Mouse (Mus musculus): ENCODE measurements around the gene Triobp. TPM values are rescaled to one million over a fixed set of nuclear protein-coding genes. Genes with fewer than 3 reads are reported as not detected.

The Triobp gene
- polyA plus RNA-seq, 1 experiment from 2014 or later = 22.4 TPM

DNA sequence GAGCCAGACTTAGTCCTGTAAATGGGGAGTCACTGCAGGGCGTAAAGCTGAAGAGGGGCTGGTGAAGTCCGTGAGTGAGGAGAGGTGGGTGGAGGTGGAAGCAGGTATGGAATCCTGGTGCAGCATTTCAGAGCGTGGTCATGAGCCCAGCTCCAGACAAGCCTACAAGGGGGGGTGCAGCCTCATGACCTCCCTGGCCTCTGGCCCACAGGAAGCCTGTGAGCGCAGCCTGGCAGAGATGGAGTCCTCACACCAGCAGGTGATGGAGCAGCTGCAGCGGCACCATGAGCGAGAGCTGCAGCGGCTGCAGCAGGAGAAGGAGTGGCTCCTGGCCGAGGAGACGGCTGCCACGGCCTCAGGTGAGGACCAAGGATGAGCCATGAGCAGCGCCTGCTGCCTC lies 52.1 kb downstream of the Triobp start:
- H3K27me3 ChIP-seq (ENCODE audit: control insufficient read depth, insufficient read depth, low read length) = no peaks in the 10 kb centered on the region
- no peaks in the 10 kb centered on the region for H3K4me1 ChIP-seq (replicated peaks; ENCODE audit: control insufficient read depth, insufficient read depth)
- TF ChIP-seq CTCF (IDR thresholded peaks at IDR 0.05; ENCODE audit: low read depth) (no peak), EP300 (optimal IDR thresholded peaks at IDR 0.05) (no peak)
- no peak overlapping the region for H3K9ac ChIP-seq (ENCODE audit: low read length)
- no peaks in the 10 kb centered on the region for H3K9me3 ChIP-seq (ENCODE audit: control insufficient read depth, low read length)
- H3K36me3 ChIP-seq (ENCODE audit: control insufficient read depth, insufficient read depth, low read length) = peaks cover 34% of the 10 kb centered on the region
- H3K4me2 ChIP-seq (replicated peaks; ENCODE audit: low read depth) = no peak overlapping the region
- no peak for DNase-seq (ENCODE audit: low spot score)
- no peak overlapping the region for H3K4me3 ChIP-seq (ENCODE audit: low read depth, low read length)
- WGBS = 80% methylated on average over 11 of the region's 11 CpGs
- no peak for ATAC-seq (ENCODE audit: low FRiP score, low TSS enrichment)
- no peak overlapping the region for H3K27ac ChIP-seq (replicated peaks)

- no peaks in the 10 kb centered on the region for H3K9me3 ChIP-seq (ENCODE audit: control insufficient read depth, low read length)
- H3K4me3 ChIP-seq (ENCODE audit: low read depth, low read length) = no peak overlapping the region
- no peaks in the 10 kb centered on the region for H3K4me1 ChIP-seq (replicated peaks; ENCODE audit: control insufficient read depth, insufficient read depth)
- ATAC-seq (ENCODE audit: low FRiP score, low TSS enrichment) (no peak), DNase-seq (ENCODE audit: low spot score) (no peak)
- TF ChIP-seq CTCF (IDR thresholded peaks at IDR 0.05; ENCODE audit: low read depth) = no peak
- TF ChIP-seq EP300 (optimal IDR thresholded peaks at IDR 0.05) = no peak
- peaks cover 39% of the 10 kb centered on the region for H3K36me3 ChIP-seq (ENCODE audit: control insufficient read depth, insufficient read depth, low read length)
- H3K27me3 ChIP-seq (ENCODE audit: control insufficient read depth, insufficient read depth, low read length) = no peaks in the 10 kb centered on the region
- no peak overlapping the region for H3K27ac ChIP-seq (replicated peaks)
- no peak overlapping the region for H3K9ac ChIP-seq (ENCODE audit: low read length)
- H3K4me2 ChIP-seq (replicated peaks; ENCODE audit: low read depth) = no peak overlapping the region
- 70% methylated on average over 7 of the region's 7 CpGs for WGBS
Measured at GRCm38 (mm10) chr15:79000357-79000791, 52.9 kb downstream of the Triobp start.

GRCm38 (mm10) chr15:79001559-79001958 lies 54.0 kb downstream of the Triobp start:
- TF ChIP-seq EP300 (optimal IDR thresholded peaks at IDR 0.05) (no peak), CTCF (IDR thresholded peaks at IDR 0.05; ENCODE audit: low read depth) (no peak)
- Histone ChIP-seq H3K4me3 (ENCODE audit: low read depth, low read length) (no peak overlapping the region), H3K9ac (ENCODE audit: low read length) (no peak overlapping the region), H3K4me1 (replicated peaks; ENCODE audit: control insufficient read depth, insufficient read depth) (no peaks in the 10 kb centered on the region), H3K9me3 (ENCODE audit: control insufficient read depth, low read length) (no peaks in the 10 kb centered on the region), H3K27ac (replicated peaks) (no peak overlapping the region), H3K36me3 (ENCODE audit: control insufficient read depth, insufficient read depth, low read length) (peaks cover 37% of the 10 kb centered on the region), H3K4me2 (replicated peaks; ENCODE audit: low read depth) (no peak overlapping the region), H3K27me3 (ENCODE audit: control insufficient read depth, insufficient read depth, low read length) (no peaks in the 10 kb centered on the region)
- no peak for ATAC-seq (ENCODE audit: low FRiP score, low TSS enrichment)
- 92% methylated on average over 5 of the region's 5 CpGs for WGBS
- no peak for DNase-seq (ENCODE audit: low spot score)

DNA sequence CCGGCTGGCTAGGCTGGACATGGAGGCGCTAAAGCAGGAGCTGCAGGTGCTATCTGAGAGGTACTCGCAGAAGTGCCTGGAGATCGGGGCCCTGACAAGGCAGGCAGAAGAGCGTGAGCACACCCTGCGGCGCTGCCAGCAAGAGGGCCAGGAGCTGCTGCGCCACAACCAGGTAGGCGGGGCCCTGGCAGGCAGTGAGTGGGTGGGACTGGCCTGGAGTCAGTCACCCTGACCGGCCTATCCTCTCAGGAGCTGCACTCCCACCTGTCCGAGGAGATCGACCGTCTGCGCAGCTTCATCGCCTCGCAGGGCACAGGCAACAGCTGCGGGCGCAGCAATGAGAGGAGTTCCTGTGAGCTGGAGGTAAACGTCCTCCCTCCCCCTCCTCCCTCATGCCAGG lies 54.5 kb downstream of the Triobp start:
- H3K4me1 ChIP-seq (replicated peaks; ENCODE audit: control insufficient read depth, insufficient read depth) = no peaks in the 10 kb centered on the region
- no peak overlapping the region for H3K27ac ChIP-seq (replicated peaks)
- H3K4me3 ChIP-seq (ENCODE audit: low read depth, low read length) = no peak overlapping the region
- H3K4me2 ChIP-seq (replicated peaks; ENCODE audit: low read depth) = no peak overlapping the region
- no peaks in the 10 kb centered on the region for H3K9me3 ChIP-seq (ENCODE audit: control insufficient read depth, low read length)
- DNase-seq (ENCODE audit: low spot score) (peak; percentile 33), ATAC-seq (ENCODE audit: low FRiP score, low TSS enrichment) (no peak)
- H3K9ac ChIP-seq (ENCODE audit: low read length) = no peak overlapping the region
- H3K27me3 ChIP-seq (ENCODE audit: control insufficient read depth, insufficient read depth, low read length) = no peaks in the 10 kb centered on the region
- peaks cover 37% of the 10 kb centered on the region for H3K36me3 ChIP-seq (ENCODE audit: control insufficient read depth, insufficient read depth, low read length)
- 53% methylated on average over 19 of the region's 19 CpGs for WGBS
- TF ChIP-seq EP300 (optimal IDR thresholded peaks at IDR 0.05) = no peak
- TF ChIP-seq CTCF (IDR thresholded peaks at IDR 0.05; ENCODE audit: low read depth) = no peak

GRCm38 (mm10) chr15:79003079-79003478 lies 55.6 kb downstream of the Triobp start:
- Histone ChIP-seq H3K9me3 (ENCODE audit: control insufficient read depth, low read length) (no peaks in the 10 kb centered on the region), H3K36me3 (ENCODE audit: control insufficient read depth, insufficient read depth, low read length) (peaks cover 37% of the 10 kb centered on the region), H3K9ac (ENCODE audit: low read length) (no peak overlapping the region), H3K4me3 (ENCODE audit: low read depth, low read length) (no peak overlapping the region), H3K27ac (replicated peaks) (no peak overlapping the region), H3K4me2 (replicated peaks; ENCODE audit: low read depth) (no peak overlapping the region), H3K27me3 (ENCODE audit: control insufficient read depth, insufficient read depth, low read length) (no peaks in the 10 kb centered on the region), H3K4me1 (replicated peaks; ENCODE audit: control insufficient read depth, insufficient read depth) (no peaks in the 10 kb centered on the region)
- TF ChIP-seq EP300 (optimal IDR thresholded peaks at IDR 0.05) (no peak), CTCF (IDR thresholded peaks at IDR 0.05; ENCODE audit: low read depth) (no peak)
- ATAC-seq (ENCODE audit: low FRiP score, low TSS enrichment) = no peak
- 78% methylated on average over 3 of the region's 3 CpGs for whole genome bisulfite sequencing
- no peak for DNase-seq (ENCODE audit: low spot score)

- no peak overlapping the region for H3K4me3 ChIP-seq (ENCODE audit: low read depth, low read length)
- no peaks in the 10 kb centered on the region for H3K27me3 ChIP-seq (ENCODE audit: control insufficient read depth, insufficient read depth, low read length)
- TF ChIP-seq CTCF (IDR thresholded peaks at IDR 0.05; ENCODE audit: low read depth) (no peak), EP300 (optimal IDR thresholded peaks at IDR 0.05) (no peak)
- no peaks in the 10 kb centered on the region for H3K4me1 ChIP-seq (replicated peaks; ENCODE audit: control insufficient read depth, insufficient read depth)
- no peak overlapping the region for H3K4me2 ChIP-seq (replicated peaks; ENCODE audit: low read depth)
- 0 out of 2 replicates have a peak overlapping the region, but pooled peaks have one; percentile 56 for H3K27ac ChIP-seq (replicated peaks)
- H3K9me3 ChIP-seq (ENCODE audit: control insufficient read depth, low read length) = no peaks in the 10 kb centered on the region
- peaks cover 29% of the 10 kb centered on the region for H3K36me3 ChIP-seq (ENCODE audit: control insufficient read depth, insufficient read depth, low read length)
- ATAC-seq (ENCODE audit: low FRiP score, low TSS enrichment) = peak; percentile 50; the same call in 1 of the 2 replicates
- no peak for DNase-seq (ENCODE audit: low spot score)
- 74% methylated on average over 9 of the region's 9 CpGs for WGBS
- H3K9ac ChIP-seq (ENCODE audit: low read length) = no peak overlapping the region
Measured at GRCm38 (mm10) chr15:79005581-79005980, 58.1 kb downstream of the Triobp start.
